In genomic region chr10:89110917-89111316, GRCm38 (mm10) we compare ENCODE assay signal across 17 mouse cellular contexts.
"Had no signal": no experiment of that assay in that cellular context is flagged by ENCODE, and none has a peak within 500 bp of the region (broad histone marks: within the 10 kb centered on the region; RNA-seq: fewer than 3 reads in every experiment).

No protein-coding gene starts in this region.

- H3K9me3 ChIP-seq: midbrain, embryonic 10.5 days; midbrain, embryonic 12.5 days; neural tube, embryonic 12.5 days; stomach, embryonic 15.5 days had no signal

- H3K9ac ChIP-seq: liver, embryonic 14.5 days; lung, embryonic 14.5 days; midbrain, embryonic 12.5 days; neural tube, embryonic 12.5 days; stomach, embryonic 15.5 days had no signal

- ATAC-seq: midbrain, embryonic 16.5 days had no signal

- H3K4me1 ChIP-seq: midbrain, embryonic 10.5 days; midbrain, embryonic 12.5 days; neural tube, embryonic 12.5 days; stomach, embryonic 15.5 days had no signal

- H3K27ac ChIP-seq: liver, embryonic 14.5 days; midbrain, embryonic 10.5 days; midbrain, embryonic 12.5 days; neural tube, embryonic 12.5 days; stomach, embryonic 15.5 days; stomach, postnatal 0 days had no signal

- H3K27me3 ChIP-seq: midbrain, embryonic 12.5 days; neural tube, embryonic 12.5 days; stomach, embryonic 15.5 days had no signal

- H3K36me3 ChIP-seq: midbrain, embryonic 10.5 days; midbrain, embryonic 12.5 days; neural tube, embryonic 12.5 days; stomach, embryonic 15.5 days had no signal

- H3K4me3 ChIP-seq: midbrain, embryonic 10.5 days; midbrain, embryonic 12.5 days; myocyte; neural tube, embryonic 12.5 days; stomach, embryonic 15.5 days had no signal

- DNase-seq: lung, adult 18-20 months; lung, postnatal 10 days; lung, postnatal 4 days; midbrain, embryonic 14.5 days; right cerebral cortex, postnatal 14 days; thymus, adult 2 months; thymus, postnatal 25 days; thymus, postnatal 4 days had no signal

- H3K4me2 ChIP-seq: lung, embryonic 14.5 days; midbrain, embryonic 12.5 days; neural tube, embryonic 12.5 days; stomach, embryonic 15.5 days had no signal
